Mouse (Mus musculus) c-Kit-positive CD71-positive TER-119-positive erythroid progenitor cells, embryonic 14.5 days (primary cell): Measurements from ENCODE around the gene Tnf.

Experiments
- DNase-seq: peaks from one replicate; pipeline ENCODE4 v3.0.0-alpha.2; 2013; ENCODE audit warnings: low spot score

Tnf gene

DNA sequence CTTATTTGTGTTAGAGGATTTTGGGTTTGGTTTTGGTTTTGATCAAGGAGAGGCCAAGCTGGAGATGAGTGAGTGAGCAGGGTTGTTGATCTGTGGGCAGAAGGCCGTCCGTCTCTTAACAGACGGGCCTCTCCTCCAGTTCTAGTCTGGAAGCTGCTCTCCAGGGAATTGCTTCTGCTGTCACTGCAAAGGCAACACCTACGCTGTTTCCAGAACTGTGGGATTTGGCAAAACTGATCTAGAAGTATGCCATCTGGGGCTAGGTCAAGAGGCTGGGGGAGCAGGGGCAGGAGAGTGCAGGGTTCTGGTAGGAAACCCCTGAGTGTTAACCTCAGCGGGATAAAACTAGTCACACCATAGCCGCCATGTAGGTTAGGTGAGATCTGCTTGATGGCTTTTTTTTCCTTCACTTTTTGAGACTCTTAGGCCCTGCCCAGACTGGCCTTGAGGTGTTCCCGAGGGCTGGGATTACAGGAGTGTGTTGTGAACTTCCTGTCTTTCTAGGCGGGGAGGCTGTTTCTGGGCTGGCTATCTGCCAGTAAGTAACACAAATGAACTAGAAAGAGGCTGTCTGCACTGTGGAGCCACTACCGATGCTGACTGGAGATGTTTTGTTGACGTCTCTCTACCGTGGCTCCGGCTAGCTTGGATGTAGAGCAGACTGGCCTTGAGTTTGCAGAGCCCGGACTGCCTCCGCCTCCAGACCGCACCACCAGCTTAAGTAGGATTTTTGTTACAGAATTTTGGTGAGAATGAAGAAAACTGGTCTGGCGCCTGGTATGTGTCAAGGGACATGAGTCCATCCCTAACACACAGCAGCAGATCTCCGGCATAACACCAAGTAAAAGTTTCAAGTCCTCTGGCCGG, 31.5 kb upstream of the Tnf start, which contains the start of gene Atp6v1g2:
TSS of gene Atp6v1g2 (plus strand) at position 547 of the 867 bp plus-strand sequence.
- DNase-seq, result no peak

DNA sequence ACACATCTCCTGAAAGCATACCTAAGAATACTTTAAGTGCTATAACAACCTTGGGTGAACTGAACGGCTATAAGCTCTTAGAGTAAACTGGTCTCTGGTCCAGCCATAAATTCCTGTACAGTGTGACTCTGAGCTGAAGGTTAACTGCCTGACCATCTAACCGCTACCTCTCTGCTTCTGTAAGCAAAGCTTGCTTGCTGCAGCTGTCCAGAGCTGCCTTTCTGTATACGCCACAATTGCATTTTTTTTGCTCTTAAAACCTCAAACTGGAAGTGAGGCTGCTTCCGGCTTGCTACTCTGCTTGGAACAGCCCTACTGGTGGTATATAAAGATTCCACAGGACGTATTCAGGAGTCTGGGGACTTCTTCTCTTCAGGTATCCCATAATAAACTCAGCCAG, 30.9 kb upstream of the Tnf start:
- DNase-seq, result no peak

DNA sequence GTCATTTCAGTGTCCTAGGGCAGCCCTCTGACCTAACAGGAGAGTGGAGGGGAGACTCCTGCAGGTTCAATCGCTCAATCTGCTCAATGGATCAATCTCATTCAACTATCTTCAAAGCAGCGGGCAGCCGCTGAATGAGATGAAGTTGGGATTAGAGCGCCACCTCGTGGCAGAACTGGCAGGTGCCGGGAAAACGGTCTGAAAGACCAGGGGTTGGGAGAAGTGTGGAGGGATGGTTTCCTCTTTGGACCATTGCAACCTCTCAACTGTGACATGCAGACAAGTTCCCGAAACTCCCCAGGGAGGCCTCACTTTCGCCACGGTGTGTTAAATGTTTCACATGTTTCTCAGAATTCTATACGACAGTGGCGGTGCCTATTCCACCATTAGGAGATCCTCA, 30.2 kb upstream of the Tnf start:
- DNase-seq, result peak; percentile 71

DNA sequence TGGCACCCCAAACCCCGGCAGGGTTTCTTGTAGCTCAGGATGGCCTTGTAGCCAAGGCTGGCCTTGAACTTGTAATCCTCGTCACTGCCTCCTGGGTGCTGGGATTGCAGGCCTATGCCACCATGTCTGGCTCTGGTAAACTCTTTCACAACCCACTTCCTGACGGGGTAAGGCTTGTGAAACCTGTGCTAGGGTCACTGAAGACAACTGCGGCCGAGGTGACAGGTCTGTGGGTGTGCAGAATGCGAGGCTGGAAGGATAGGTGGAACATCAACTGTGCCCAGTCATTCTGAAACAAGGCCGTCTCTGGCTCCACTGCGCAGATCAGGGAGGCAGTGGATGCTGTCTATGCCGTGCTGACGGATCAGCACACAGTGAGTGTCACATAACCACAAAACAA, 29.2 kb upstream of the Tnf start:
- no peak for DNase-seq

DNA sequence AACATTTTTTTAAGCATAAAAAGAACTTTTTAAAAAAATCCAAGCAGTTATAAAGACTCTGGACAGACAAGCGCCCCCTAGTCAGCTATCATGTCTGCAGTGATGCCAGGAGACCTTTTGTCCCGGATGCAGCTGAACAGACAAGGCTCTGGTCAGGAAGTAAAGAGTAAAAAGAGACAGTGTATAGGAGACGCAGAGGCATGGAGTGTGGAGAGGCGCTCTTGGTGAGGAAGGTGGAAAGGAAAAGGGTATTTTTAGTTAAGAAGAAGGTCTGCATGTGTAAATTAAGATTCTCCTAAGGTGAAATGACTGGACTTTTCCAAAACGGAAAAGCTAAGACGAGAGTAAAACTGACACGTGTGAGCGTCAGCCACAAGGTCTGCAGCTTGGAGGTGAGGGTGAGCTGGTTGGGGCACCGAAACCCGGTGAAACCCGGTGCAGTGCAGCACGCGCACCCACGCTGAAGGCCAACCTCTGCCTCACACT, 24.8 kb upstream of the Tnf start:
- no peak for DNase-seq

DNA sequence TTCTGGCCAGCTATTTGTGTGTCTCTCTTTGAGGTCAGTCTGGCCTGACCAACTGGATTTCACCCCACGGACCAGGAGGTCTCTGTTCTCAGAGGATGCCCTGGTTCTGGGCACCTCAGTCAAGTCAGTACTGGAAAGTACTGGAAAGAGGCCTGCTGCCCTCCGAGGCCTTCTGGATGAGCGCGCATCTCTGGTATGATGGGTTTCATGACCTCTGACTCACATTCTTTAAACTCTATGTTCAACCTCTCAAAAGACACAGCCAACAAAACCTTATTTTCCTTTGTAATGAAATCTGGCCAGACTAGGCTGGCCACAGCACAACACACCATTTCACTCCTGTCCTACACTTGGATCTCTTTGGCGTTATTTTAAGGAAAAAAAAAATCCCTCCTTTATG, 23.6 kb upstream of the Tnf start:
- DNase-seq, result no peak

DNA sequence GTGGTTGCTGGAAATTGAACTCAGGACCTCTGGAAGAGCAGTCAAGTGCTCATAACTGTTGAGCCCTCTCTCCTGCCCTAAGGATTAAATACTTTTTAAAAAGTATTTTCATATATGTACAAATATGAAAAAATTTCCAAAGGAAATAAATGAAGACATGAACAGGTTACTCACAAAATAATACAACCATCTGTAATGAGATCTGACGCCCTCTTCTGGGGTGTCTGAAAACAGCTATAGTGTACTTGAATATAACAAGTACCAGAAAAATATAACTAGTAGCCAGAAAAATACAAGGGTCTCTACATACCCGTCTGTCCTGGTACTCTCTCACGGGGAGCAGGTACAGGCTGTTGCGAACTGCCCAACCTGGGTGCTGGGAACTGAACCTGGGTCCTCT, 22.8 kb upstream of the Tnf start:
- no peak for DNase-seq

DNA sequence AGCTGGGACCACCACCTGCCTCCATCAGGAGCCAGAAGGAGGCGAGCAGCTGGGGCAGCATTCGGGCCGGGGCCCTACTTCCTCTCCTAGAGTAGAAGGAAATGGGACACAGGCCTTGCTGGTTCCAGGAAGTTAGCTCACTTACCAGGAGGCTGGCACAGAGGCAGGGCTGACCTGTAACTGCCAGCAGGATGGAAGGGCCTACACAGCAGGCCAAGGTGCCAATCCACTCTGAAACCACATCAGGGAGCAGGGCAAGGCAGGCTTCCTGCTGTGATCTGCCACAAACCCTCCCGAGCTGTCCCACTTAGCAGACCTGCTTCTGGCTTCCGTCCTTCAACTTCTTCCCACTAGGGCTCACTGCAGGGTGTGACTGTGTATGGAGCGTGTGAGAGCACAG, 20.5 kb upstream of the Tnf start:
- DNase-seq, result no peak

DNA sequence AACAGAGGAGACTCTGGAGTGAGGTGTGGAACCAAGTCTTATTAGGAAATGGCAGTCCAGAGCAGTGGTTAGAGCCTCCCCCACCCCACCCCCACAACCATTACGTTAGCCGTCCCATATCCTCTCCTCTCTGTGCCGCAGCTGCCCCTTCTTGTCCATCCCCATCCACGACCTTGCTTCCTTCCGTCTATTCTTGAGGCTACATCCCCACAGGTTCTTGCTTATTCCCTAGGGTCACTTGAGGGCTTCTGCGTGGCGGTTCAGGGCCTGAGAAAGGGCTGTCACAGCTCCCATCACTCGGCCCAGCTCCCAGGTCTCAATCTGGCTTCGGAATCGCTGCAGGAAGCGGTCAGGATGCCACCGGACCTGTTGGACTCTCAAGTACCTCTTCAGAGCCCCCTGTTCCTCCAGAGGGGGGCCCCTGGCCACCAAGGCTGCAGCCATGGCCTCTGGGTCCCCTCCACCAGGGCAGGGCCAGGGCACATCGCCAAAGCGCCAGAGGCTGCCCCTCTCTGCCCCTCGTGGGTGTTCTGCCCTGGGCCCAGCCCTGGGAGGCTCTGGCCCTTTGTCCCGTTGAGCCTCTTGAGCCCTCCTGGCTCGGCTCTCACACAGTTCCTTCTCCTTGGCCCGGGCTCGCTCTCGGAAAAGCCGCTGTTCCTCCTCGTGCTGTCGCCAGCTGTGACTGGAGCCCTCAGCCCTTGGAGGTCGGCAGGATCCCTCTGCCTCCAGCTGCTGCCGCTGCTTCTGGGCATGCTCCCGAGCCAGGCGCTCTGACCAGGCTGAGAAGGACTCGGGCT, 18.5 kb upstream of the Tnf start, which contains the start of gene Gm16181:
TSS of gene Gm16181 (plus strand) at position 679 of the 797 bp plus-strand sequence.
- DNase-seq, result no peak

DNA sequence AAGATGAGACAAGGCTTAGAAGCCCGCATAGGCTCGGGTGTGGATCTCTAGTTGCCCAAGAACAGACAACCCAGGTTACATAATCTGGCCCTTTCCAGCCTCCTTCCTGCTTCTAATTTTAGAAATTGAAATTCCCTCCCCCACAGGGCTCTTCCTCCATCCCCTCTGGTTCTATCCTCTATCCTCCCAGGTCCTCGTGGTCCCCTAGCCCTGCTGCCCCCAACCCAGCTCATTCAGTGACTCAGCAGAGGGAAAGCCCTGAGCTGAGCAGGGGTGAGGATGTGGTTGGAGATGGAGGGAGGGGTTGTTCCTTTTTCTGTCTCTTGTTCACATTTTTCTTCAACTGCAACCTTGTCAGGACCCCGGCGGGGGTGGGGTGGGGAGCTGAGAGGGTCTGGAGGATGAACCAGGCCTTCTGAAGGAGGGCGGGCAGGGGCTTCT, 17.8 kb upstream of the Tnf start:
- DNase-seq, result no peak

DNA sequence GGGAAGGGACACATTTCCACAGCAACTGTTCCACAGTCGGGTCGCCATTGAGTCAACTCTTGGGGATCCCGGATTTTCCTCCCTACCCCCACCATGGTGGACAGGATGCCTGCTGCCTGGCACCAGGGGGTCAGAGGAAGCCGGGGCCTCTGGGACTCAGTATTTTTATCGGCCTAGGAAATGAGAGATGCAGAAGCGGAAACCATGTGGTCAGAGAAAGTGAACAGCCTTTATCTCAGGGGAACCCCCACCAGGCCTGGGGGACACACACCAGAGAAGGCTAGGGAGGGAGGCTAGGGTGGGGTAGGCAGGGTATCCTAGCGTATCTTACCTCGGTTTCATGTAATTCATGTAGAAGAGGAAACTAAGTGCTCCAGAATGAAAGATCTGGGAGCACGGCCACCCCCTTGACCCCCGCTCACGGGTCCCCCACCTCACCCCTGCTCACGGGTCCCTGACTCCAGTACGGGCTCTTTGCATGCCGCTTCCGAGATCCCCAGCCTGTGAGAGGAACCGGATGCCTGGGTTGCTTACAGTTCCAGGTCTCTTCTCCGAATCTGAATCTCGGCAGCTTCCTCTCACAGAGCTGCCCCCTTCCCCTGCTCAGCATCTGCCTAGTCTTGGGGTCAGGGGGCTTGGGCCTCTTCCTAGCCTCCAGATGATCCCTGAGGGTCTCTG, 16.8 kb upstream of the Tnf start:
- DNase-seq, result no peak

DNA sequence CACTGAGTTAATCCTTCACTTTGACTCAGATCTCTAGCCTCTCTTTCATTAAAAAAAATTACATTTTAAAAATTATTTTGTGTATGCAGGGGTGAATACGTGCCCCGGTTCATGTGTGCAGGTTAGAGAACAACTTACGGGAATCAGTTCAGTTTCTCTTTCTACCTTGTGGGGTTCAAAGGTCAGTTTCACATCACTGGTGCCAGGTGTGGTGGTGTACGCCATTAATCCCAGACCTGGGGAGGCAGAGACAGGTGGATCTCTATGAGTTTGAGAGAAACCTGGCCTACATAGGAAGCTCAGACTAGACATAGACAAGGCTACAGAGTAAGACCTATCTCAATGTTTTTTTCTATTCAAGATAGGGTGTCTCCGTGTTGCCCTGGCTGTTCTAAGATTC, 11.3 kb upstream of the Tnf start:
- DNase-seq, result no peak

DNA sequence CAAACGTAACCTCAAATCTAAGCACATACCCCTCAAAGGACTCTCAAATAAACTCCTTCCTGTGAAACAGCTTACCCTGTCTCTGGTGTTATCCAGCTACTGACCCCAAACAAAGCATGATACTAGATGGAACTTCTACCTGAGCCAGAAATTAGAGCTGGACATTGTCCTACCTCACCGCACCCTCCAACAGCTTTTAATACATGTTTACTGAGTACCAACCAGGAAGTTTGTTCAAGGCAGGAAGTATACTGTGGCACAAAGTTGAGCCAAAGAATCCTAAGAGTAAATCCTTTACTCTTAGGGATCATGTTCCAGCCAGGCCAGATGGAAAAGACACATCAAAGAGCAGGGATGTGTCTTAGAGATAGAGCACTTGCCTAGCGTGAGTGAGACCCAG, 8.8 kb upstream of the Tnf start:
- DNase-seq, result no peak

DNA sequence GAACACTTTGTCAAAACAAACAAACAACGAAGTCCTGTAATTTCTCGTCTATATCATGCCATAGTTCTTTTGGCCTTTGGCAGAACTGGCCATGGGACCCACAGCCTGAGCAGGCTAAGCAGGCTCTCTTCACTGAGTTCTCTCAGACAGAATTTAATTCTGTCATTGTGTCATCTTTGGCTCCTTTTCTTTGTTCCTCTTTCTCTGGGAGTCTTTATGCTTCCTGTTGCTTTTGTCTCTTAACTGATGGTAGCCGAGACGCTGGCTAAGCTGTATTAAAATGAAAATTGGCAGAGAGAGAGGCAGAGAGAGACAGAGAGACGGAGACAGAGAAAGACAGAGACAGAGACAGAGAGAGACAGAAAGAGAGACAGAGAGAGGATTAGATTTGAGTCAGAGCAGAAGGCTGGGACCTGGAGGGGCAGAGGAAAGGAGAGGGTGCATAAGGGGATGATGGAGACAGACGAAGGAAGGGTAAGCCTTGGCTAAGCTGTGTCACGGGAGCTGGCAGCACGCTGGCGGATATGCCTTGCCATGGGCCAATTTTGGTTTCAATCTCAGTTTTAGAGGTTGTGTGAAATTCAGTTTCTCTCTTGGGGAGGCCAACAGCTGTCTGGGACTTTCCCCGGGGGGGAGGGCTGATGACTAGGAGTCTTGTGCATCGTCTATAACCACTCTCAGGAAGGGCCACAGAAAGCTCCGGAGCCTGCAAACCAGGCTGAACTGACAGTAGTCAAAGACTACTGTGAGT, 8.2 kb upstream of the Tnf start:
- no peak for DNase-seq

DNA sequence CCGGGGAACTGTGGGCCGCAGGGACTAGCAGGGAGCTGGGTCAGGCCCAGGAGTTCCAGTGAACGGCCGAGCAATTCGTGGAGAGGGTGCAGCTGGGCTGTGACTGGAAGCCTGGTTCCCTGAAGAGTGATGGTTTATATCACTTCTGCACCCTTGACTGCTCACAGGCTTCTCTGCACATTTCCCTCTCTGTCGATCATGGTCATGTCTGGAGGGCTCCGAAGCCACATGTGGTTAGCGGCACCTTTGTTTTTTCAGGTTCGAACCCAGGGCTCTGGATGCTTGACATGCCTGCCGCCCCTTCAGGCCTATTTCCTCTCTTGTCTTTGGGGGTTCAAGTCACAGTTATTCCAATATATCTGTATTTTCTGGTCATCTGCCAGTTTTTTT, 3.6 kb upstream of the Tnf start:
- no peak for DNase-seq

DNA sequence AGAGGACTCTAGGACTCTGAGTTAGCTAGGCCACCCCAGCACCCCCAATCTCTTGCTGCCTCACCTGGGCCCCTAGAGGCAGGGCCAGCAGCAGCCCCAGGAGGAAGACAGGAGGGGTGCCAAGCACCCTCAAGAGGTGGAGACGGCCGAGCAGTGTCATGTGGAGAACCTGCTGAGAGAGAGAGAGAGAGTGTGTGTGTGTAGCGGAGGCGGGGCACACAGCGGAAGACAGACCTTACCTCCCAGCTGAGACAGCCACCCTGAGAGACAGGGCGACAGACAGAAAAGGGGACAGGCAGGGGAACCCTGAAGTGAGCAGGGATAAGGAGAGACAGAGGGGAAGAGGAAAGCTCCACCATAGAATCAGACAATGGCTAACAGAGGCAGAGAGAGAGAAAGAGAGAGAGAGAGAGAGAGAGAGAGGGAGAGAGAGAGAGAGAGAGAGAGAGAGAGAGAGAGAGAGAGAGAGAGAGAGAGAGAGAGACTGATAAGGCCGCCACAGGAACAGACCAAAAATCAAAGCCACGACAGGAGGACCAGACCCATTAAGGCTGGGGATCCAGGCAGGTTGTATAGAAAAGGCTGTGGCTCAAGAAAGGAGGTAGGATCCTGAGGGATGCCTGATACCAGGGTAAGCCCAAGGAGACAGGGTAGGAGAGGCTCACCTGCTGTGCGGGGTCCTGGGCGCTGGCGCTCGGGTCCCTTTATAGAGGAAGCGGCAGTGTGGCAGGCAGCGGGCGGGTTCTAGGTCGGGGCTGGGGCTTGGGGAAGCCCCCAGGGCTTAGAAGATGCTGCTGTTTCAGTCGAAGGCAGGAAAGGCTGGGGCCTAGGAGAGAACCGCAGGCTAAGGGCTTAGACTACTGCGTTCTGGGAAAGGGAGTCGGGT, 2.9 kb upstream of the Tnf start, which contains the start of gene Lta:
TSS of gene Lta (minus strand) at position 858 of the 886 bp plus-strand sequence.
- no peak for DNase-seq

DNA sequence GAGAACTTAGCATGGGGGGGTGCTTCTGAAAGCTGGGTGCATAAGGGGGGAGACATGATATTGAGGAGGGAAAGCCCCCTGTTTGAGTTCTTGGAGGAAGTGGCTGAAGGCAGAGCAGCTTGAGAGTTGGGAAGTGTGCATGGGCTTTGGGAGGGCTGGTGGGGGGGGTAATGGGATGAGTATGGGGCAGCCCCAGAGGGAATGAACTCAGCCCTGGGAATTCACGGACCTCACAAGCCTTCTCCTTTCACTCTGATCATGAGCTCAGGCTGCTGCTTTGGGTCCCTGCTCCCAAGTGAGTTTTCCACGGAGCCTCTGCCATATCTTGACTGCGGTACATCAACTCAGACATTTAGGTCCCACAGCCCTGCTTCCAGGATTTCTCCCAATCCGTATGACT, 635 bp upstream of the Tnf start:
- no peak for DNase-seq

DNA sequence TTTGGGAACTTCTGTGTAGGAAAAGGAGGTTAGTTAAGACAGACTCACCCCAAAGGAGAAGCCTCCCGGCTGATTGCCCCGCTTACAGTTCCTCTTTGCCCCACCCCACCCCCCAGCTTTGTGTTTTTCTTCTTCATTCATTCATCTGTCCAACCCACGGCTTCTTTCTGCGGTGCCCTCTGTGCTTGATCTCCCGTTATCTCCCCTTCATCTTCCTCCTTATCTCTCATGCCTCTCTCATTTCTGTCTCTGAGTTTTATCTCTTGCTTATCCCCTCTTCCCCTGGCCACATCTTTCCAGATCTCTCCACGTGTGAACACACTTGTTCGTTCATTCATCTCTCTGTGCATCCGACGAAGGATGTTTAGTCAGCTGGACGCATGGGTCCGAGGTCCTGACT, 679 bp downstream of the Tnf start:
- no peak for DNase-seq

DNA sequence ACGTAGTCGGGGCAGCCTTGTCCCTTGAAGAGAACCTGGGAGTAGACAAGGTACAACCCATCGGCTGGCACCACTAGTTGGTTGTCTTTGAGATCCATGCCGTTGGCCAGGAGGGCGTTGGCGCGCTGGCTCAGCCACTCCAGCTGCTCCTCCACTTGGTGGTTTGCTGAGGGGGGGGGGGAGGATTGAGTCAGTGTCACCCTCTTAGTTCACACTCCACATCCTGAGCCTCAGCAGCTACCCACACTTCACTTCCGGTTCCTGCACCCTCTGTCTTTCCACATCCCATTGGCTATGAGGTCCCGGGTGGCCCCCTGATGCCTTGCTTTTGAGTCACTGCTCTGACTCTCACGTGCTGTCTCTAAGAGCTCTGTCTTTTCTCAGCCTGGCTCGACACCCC, 1.4 kb downstream of the Tnf start:
- DNase-seq, result no peak

DNA sequence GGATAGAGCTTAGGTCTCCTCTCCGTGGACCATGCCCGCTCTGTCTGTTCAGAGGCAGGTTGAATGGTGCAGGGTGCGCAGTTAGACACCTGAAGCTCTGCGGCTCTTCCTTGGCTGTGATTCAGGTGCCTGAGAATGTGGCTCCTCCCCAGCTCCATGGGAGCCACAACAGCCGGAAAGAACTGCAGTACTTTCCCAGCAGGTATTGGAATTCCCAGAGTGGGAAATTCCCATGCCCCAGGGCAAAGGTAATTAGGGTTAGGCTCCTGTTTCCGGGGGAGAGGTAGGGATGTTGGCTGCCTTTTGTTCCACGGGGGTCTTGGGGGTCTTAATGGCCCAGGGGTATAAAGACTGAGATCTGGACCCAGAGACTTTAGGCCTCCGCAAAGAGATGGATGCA, 2.9 kb downstream of the Tnf start:
- no peak for DNase-seq

DNA sequence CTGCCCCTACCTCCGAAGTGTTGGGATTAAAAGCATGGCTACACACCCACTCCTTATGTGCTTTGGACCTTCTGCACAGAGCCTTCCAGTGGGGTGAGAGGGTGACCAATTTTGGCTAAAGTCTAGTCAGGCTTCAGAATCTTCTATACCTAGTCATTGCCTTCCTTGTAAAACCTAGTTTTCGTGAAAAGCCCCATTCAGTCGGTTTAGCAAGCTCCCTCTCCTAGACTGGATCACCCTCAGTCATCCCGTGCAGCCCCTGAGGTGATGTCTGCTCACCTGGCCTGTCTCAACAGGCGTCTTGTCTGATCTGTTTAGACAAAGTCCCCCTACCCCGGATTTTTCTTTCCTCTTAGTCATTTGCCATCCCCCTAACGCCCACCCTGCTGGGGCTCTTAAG, 3.8 kb downstream of the Tnf start:
- DNase-seq, result no peak
